Mouse (Mus musculus): ENCODE results near the gene Tmem110.

Gene Tmem110

GRCm38 (mm10) chr14:30903036-30903435 is 77.6 kb downstream of the Tmem110 start:
- DNase-seq (ENCODE audit: low spot score) = no peak

- DNase-seq (ENCODE audit: low spot score) = no peak
These were observed 78.9 kb downstream of the Tmem110 start for GRCm38 (mm10) chr14:30904307-30904706.

GRCm38 (mm10) chr14:30906001-30906400 is 80.6 kb downstream of the Tmem110 start:
- no peak for DNase-seq (ENCODE audit: low spot score)

- DNase-seq (ENCODE audit: low spot score) = no peak
These were observed 82.5 kb downstream of the Tmem110 start for GRCm38 (mm10) chr14:30907814-30908265.

GRCm38 (mm10) chr14:30911141-30911540 is 85.8 kb downstream of the Tmem110 start:
- DNase-seq (ENCODE audit: low spot score) = no peak

GRCm38 (mm10) chr14:30912641-30913040 is 87.3 kb downstream of the Tmem110 start:
- DNase-seq (ENCODE audit: low spot score) = no peak

- DNase-seq (ENCODE audit: low spot score) = no peak
These were observed 88.0 kb downstream of the Tmem110 start for GRCm38 (mm10) chr14:30913404-30913803.

- DNase-seq (ENCODE audit: low spot score) = no peak
These were observed 91.1 kb downstream of the Tmem110 start for GRCm38 (mm10) chr14:30916516-30916915.

- no peak for DNase-seq (ENCODE audit: low spot score)
These were observed 96.8 kb downstream of the Tmem110 start for GRCm38 (mm10) chr14:30922053-30922670.

- no peak for DNase-seq (ENCODE audit: low spot score)
These were observed 98.2 kb downstream of the Tmem110 start, which contains the start of gene Itih3 for GRCm38 (mm10) chr14:30923375-30924105. TSS of gene Itih3 (minus strand) at chr14:30923760.

- no peak for DNase-seq (ENCODE audit: low spot score)
These were observed 100.1 kb downstream of the Tmem110 start for GRCm38 (mm10) chr14:30925492-30925891.

Data from ovary, postnatal 36 days (tissue).